Mouse (Mus musculus): ENCODE results near the gene Fnbp1. TPM values are rescaled to one million over a fixed set of nuclear protein-coding genes. Genes with fewer than 3 reads are reported as not detected.

Fnbp1 gene
- total RNA-seq, 2 experiments from 2014 or later = 20.9 to 44.8 TPM

DNA sequence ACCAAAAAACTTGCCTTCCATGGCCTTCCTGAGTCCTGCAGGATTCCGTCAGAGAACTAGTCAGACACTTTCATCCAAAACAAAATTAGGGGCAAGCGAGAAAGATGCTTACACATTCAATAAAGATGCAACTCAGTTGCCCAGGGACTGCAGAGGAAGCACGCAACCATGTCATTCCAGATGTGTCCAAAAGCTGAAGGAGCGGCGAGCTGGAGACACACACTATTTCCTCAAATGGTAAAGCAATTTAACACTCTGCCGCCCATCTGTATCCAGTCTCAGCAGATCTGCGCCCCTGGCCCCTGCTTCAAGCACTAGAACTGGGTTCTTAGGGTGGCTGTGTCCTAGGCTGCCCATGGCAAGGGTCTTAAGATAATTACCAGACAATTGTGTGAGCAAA, 66.0 kb downstream of the Fnbp1 start:
- ATAC-seq (replicated peaks; ENCODE audit: poor library complexity) = no peak

DNA sequence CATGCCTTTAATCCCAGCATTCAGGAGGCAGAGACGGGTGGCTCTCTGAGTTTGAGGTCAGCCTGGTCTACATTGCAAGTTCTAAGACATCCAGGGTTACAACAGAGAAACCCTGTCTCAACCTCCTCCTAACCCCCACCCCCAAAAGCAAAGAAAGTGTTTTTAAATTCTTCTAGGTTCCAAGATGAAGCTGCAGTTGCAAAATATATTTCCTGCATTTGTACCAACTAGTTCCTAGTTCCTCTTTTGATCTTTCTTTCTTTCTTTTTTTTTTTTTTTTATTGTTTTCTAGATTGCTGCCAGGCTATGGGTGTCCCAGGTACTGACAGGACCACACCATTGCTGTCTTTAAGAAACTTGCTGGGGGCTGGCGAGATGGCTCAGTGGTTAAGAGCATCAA, 66.6 kb downstream of the Fnbp1 start:
- peak; percentile 72 for ATAC-seq (replicated peaks; ENCODE audit: poor library complexity)

DNA sequence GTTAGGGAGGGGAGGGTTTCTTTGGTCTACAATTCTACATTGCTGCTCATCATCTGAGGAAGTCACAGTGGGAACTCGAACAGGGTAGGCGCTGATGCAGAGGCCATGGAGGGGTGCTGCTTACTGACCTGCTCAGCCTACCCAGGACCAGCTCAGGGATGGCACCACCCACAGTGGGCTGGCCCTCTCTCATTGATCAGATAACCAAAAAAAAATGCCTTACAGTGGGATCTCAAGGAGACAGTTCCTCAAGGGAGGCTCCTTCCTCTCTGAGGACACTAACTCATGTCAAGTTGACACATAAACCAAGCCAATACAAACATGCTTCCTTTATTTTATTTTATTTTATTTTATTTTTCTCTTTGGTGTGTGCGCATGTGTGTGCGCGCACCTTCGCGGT, 72.3 kb downstream of the Fnbp1 start:
- no peak for ATAC-seq (replicated peaks; ENCODE audit: poor library complexity)

DNA sequence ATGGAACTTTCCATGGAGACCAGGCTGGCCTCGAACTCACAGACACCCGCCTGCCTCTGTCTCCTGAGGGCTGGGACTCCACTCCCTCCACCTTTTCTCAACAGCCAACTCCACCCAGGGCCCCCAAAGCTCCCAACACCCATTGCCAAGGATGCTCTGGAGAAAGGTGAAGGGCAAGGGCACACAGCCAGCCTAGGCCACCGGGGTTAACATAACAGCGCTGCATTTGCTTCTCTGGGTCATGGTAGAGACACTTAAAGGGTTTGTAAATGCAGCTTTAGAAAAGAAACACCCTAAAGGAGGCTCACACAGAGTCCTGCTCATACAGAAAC, 72.7 kb downstream of the Fnbp1 start:
- no peak for ATAC-seq (replicated peaks; ENCODE audit: poor library complexity)

DNA sequence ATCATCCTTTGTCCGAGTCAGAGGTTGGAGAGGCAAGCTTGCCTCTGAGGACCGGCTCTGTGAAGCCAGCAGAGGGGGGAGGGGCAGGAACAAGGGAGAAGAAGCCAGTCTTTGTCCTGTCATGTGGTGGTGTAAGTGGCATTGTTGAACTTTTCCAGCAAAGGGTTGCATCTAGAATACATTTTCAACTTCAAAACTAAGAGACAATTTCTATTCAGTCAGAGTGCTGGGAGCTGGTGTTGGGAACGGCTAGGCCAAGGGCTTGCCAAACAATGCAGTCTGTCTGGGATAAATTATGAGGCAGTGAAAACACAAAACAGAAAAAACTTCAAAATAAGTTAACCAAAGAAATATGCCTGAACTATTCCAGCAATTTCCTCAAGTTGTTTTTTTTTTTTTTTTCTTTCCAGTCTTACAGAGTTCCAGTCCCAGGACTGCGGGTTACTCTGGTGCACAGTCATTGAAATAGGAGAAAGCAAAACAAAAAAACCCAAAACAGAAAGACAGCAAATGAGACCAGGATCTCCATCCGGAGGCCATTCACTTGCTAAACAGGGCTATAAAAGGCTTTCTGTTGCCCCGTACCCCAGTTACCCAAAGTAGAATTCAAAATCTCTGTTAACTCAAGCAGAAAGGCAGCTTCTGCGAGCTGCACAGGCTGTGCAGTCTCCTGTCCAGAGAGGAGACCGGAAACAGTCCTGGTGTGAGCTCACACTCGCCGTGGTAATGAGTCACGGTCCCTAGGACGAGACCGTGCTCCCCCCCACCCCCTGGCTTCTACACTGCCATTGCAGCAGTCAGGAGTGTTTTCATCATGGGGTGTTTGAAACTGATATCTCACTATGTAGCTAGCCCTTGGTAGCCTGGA, 73.3 kb downstream of the Fnbp1 start:
- ATAC-seq (replicated peaks; ENCODE audit: poor library complexity) = no peak

DNA sequence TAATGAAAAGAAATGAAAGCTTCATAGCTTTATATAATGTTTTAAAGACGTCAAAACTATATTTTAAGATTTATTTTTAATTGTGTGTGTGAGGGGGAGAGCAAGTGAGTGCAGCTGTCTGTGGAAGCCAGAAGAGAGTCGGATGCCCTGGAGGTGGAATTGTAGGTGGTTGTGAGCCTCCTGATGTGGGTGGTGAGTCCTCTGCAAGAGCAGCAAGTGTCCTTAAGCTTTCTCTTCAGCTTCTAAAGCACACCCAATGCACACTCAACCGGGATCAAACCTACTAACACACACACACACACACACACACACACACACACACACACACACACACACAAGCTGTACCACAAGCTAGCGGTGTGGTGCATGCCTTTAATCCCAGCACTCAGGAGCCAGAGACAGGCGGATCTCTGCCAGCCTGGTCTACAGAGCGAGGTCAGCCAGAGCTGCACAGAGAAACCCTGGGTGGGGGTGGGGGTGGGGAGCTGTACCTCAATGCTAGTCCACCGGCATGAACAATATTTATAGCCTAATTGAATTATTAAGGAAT, 74.0 kb downstream of the Fnbp1 start:
- no peak for ATAC-seq (replicated peaks; ENCODE audit: poor library complexity)

DNA sequence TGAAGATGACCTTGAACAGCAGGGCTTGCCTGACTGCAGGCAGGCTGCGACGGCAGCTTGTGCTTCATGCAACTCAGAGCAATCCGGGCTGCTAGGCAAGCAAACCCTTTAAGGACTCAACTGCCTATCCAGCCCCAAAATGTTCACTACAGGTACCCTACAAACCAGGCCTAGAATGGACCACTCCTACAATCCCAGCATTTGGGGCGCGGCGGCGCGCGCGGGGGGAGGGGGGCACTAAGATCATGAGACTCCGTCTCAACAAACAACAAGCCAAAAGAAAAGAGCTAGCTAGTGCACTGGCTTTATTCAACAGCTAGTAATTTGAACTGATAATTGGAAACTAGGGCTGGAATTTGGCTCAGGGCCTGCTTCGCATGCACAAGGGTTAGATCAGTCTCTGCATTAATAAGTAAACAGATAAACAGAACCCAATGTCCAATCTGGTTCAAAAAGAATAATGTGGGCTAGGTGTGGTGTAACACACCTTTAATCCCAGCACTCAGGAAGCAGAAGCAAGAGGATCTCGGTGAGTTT, 74.7 kb downstream of the Fnbp1 start:
- no peak for ATAC-seq (replicated peaks; ENCODE audit: poor library complexity)

DNA sequence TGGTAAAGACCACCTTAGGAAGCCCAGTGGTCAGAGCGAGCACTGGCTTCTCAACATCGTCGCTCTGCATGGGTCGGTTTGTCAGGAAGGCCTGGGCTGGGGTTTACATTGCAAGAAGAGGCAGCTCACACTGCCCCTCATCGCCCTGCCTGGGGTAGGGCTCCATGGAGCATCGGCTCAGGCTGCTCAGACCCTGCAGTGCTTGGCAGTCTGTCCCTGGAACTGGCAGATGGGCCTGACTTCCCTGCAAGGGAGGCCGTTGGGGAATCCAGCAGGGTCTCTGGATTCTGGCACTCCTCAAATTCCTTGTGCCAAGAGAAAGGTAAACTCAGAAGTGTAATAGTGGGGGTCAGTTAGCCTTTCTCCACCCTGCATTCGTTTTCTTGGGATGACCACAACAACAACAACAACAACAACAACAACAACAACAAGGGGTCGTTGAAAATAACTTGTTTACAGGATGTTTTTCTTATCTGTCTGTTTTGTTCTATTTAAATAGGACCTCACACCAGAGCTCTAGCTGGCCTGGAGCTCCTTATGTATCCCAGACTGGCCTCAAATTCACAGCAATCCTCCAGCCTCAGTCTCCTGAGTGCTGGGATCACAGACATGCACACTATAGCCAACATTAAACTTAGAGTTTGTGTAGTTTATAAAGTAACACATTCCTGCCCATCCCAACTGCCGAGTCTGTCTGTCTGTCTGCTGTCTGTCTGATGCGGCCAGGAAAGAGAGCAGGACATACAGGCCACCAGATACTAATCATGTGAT, 75.6 kb downstream of the Fnbp1 start:
- ATAC-seq (replicated peaks; ENCODE audit: poor library complexity) = no peak

DNA sequence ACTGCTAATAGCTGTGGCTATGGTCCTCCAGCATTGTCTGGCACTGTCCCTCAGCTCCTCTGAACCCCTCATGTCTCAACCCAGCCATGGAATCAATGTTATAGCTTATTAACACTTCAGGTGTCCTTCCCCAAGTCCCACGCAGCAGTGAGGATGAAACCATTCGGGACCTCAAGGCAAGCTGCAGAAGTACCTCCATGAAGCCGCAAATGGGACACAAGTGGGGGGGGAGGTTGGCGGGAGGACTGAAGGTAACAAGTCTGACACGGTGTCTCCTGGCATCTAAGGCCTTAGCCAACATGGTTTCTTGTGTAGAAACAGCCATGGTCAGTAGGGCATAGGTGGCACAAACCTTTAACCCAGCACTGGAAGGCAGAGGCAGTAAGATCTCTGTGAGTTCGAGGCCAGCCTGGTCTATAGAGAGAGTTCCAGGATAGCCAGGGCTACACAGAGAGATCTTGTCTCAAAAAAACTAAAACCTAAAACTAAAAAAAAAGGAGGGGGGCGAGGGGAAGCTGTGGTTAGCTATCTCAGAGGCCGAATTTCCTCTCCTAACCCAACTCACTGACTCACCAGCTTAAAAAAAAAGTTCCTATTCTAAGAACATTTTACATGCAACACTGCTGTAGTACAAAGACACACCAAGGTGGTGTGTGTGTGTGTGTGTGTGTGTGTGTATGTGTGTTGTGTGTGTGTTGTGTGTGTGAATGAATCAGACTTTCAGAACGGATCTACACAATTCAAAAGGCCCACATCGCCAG, 79.8 kb downstream of the Fnbp1 start:
- ATAC-seq (replicated peaks; ENCODE audit: poor library complexity) = peak; percentile 65

DNA sequence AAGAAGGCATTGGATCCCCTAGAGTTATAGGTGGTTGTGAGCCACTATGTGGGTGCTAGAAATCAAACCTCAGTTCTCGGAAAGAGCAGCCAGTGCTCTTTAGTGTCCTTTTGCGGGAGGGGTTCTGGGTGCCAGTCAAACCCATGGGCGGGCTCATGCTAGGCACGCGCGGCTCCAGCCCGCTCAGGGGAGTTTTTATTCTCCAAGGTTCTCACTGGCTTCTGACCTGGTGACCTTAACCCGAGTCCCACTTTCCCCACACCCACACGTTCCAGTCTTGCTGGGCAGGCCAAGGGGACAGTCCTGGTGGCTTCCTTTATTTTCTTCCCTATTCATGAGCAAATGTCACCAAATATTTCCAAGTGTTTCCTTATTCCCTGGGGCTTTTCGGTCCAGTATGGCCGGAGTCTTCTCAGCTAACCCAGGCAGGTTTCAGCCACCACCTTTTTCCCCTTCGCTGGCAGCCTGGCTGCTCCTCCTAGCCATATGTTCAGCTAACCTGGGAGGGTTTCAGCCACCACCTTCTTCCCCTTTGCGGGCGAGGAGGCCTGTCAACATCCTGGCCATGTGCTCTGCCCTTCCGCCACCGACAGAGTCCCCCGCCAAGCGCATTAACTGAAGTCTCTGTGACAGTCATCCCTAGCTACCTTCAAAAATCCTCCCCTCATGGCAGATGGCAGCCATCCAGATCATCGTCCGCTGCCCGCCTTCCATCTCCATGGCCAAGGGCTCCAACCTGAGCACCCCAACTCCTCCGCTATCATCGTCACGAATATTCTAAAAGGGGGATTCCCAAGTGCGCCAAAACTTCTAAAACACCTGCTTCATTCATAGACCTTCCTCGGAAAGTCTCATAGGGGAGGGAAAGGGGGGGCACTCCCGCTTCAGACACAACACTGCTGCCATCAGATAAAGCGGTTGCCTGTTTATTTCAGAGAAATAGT, 80.7 kb downstream of the Fnbp1 start:
- ATAC-seq (replicated peaks; ENCODE audit: poor library complexity) = peak; percentile 77

DNA sequence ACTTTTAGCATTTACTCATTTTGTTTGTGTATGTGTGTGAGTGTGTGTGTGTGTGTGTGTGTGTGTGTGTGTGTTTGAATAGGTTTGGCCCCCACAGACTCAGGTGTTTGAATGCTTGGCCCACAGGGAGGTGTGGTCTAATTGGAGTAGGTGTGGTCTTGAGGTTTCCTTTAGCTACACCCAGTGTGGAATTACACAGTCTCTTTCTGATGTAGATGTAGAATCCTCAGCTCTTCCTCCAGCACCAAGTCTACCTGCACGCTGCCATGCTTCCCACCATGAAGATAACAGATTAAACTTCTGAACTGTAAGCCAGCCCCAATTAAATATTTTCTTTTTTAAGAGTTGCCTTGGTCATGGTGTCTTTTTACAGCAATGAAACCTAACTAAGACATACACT, 81.5 kb downstream of the Fnbp1 start:
- ATAC-seq (replicated peaks; ENCODE audit: poor library complexity) = no peak

DNA sequence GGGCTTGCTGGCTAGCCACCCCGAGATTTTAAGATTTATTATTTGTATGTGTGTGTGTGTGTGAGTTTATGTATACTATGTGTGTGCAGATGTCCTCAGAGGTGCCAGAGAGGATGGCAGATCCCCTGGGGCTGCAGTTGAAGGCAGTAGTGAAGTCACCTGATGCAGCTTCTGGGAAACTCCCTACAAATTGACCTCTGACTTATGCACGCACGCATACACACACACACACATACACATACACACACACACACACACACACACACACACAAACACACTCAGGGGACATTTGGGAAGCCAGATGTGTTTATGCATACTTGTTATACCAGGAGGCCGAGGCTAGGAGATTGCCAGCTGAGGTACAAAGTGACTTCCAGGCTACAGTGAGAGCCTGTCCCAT, 83.4 kb downstream of the Fnbp1 start:
- ATAC-seq (replicated peaks; ENCODE audit: poor library complexity) = no peak

DNA sequence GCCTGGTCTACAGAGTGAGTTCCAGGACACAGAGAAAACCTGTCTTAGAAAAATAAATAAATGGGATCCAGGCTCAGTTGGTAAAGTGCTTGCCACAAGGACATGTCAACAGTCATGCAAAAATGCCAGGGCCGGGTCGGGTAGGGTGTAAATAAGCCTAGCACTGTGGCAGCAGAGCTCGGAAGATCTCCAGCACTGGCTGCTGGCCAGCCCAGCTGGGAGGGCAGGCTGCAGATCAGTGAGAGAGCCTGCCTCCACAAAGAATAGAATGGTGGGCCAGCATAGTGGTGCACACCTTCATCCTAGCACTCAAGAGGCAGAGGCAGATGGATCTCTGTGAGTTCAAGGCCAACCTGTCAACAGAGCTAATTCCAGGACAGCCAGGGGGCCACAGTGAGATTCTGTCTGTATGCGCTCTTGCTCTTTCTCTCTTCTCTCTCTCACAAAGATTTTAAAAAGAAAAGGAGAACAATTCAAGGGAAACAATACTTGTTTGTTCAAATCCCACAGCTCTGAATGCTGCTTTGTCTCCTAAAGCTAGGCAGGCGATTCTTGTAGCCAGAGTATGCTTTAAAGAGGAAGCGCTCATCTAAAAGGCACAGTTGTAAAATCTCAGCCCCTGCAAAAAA, 84.1 kb downstream of the Fnbp1 start:
- no peak for ATAC-seq (replicated peaks; ENCODE audit: poor library complexity)

DNA sequence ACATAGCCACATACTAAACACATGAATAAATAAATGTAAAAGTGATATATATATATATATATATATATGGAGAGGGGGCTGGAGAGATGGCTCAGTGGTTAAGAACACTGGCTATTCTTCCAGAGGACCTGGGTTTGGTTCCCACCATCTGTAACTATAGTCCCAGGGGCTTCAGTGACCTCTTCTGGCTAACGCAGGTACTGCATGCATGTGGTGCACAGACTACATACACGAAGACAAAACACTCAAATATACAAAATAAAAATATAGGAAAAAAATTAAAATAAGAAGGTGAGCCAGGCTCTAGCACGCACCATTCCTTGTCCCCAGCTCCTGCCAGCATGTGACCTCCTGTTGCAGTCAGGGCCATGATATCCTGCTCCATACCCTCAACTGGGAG, 85.7 kb downstream of the Fnbp1 start:
- no peak for ATAC-seq (replicated peaks; ENCODE audit: poor library complexity)

DNA sequence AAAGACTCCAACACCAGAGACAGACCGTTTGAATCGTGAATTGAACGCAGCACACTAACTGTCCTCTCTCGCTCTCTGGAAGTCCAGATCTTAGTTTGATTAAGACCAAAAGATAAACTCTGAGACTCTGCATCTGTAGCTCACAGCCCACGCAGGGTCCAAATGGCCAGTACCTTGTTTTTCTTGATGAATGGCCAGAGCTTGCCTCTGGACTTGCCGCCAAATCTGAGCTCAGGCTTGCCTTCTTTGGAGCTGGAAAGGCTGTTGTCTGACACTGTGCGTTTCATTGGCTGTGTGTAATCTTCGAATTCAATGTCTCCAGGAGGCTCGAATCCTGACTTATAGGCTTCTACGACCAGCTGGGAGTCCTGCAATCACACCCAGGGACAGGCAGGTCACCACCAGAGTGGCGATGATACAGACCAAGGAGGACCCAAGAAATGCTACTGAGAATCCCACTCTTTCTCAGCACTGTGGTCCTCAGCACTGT, 87.9 kb downstream of the Fnbp1 start:
- ATAC-seq (replicated peaks; ENCODE audit: poor library complexity) = no peak

DNA sequence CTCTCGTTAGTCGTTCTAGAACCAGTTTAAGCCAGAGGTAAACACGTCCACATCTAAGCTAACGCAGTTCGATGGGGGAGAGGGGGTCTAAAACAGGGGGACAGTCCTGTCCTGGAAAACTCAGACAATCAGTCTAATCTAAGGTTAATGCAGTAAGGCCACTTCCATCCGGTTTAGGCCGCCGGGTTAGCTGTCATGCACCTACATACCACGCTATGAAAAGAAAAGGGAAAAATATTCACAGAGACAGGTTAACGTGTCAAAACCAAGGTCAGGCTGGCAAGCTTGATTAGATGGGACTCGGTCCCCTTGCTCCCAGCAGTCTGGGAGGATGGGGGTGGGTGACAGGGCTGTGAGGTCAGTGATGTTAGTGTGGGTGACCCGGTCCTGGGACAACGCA, 88.4 kb downstream of the Fnbp1 start:
- ATAC-seq (replicated peaks; ENCODE audit: poor library complexity) = no peak

DNA sequence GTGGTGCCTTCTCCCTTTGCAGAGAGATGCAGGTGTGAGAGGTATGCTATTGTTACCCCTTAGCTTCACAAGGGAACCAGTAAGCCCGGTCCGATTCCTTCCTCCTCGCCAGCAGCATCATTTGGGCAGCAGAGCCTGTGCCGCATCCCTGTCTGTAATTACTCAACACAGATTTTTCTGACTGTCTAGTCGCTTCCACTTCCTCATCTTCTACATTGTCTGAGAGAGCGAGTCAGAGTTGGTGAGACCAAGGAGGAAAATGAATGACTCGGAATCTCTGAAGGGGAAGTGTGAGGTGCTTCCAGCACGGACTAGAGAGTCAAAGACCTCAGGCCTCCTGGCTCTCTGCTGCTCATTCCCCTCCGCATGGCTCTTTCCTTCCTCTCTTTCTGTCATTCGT, 89.4 kb downstream of the Fnbp1 start:
- peak; percentile 51 for ATAC-seq (replicated peaks; ENCODE audit: poor library complexity)

DNA sequence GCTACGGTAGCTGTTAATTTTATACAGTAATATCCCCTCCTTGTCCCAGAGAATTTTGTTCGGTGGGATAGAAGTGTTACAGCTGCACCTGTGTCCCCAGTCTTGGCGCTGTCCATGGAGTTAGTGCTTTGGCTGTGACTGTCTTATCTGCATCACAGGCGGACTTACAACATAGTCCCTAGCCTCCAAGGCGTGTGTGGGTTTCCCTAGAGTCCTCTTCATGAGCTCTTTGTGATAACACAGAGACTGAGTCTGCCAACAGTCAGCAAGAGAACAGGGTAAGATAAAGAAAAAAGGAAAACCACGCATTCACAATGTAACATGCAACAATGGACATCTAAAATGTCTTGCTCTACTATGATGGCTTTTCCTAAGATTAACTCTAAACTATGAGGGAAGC, 93.8 kb downstream of the Fnbp1 start:
- peak; percentile 87 for ATAC-seq (replicated peaks; ENCODE audit: poor library complexity)

DNA sequence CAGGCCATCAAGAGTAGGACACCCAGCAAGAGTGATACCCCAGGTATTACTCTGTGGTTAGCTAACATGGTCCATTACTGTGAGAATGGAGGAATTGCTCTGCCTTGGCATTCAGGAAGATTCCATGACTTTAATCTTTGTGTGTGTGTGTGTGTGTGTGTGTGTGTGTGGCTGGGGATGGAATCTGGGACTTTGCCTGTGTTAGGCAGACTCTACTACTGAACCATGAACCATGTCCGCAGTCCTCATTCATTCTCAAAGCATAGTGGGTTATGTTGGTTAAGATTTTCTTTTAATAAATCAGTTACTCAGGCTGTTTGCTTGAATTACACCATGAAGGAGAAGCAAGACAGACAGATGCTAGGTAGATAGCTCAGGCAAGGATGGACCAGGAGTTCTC, 98.0 kb downstream of the Fnbp1 start:
- ATAC-seq (replicated peaks; ENCODE audit: poor library complexity) = no peak

Measured in megakaryocyte progenitor cell, adult 5-6 weeks (primary cell).